Mouse (Mus musculus): ENCODE results near the gene Bad.
"Not testable (repeated sequence)": the region's sequence is repeated elsewhere in the genome, so short reads cannot be mapped to it uniquely, and the experiment has no call there.

Bad gene

DNA sequence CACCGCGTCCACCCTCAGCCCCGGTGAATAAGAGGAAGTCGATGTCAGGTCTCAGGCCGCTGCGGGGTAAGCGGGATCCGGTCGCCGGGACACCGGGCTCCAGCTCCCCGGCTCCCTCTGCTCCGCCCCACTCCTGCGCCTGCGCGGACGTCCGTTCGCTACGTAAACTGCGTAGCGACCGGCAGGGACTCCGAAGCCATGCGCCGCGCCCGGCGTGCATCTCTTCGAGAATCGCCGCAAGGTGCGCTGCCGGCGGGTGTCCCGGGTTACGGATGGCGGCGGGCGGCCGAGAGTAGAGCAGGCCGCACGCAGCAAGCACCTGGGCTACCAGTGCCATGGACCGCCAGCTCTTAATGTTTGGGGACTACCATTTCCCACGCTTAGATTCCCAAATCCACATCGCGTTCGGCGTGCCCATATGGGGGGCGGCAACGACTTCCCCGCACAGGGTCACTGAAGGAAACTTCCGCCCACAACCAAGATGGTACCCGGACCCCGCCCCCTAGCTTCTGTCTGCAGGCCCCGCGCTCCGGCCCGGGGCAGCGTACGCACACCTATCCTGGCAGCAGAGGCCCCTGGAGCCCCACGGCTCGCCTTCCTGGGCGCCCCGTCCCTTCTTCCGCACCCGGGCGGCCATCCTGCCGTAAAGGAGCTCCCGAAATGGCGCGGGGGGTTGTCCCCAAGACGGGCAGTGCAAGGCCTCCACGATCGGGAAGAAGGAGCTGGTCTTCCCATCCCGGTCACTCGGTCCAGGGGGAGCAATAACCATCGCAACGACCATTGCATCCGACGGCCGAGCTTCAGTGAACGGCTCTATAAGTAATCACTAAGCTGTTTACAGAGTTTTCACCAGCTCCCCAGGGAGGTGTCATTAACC, at the start of gene Bad:
Bad (plus strand) TSS at position 490 of the 877 bp plus-strand sequence.
- in situ Hi-C loops (cut with MboI, MseI) = no loop called here

DNA sequence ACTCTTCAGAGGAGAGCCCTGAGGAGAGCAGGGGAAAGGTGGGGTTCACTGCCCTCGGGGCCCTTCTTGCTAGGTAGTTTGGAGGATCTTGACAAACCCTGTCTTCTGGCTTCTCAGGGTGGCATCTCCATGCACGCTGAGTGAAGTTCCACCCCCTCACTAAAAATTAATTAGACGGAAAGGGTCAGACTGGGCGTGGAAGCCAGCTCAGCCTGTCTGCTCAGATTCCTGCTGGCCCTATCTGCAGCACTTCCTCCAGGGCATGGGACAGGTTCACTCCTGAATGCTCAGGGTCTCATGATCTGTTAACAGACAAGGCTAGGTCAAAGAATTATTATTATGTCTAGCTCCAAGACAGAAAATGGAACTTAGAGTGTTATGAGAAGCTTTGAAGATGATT, 49.1 kb upstream of the Bad start:
- in situ Hi-C loops (cut with MboI, MseI) = no loop called here

DNA sequence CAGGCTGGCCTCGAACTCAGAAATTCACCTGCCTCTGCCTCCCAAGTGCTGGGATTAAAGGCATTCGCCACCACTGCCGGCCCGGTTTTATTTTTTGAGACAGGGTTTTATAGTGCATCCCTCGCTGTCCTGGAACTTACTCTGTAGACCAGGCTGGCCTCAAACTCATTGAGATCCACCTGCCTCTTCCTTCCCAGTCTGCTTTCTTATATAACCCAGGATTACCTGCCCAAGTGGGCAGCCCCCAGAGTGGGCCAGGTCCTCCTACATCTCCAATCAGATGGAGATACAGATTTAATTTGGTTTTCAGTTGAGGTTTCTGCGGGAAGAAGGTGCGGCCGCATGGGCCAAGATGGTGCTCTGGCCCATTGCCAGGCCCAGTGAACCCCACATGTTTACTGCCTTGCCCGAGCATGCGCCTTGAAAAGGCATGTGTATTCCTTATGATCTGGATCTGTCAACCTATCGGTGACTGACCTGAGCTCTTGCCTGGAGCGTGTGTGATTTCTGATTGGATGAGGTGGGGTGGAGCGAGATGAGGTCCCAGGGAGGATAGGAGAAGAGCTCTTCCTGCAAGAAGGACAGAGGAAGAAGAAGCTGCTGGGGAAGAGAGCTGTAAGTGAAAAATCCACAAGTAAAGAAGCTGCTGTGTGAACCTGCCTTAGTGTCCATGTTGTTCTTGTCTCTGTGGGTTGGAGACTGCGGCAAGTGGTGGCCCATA, 47.8 kb upstream of the Bad start:
- in situ Hi-C loops (cut with MboI, MseI) = no loop called here

DNA sequence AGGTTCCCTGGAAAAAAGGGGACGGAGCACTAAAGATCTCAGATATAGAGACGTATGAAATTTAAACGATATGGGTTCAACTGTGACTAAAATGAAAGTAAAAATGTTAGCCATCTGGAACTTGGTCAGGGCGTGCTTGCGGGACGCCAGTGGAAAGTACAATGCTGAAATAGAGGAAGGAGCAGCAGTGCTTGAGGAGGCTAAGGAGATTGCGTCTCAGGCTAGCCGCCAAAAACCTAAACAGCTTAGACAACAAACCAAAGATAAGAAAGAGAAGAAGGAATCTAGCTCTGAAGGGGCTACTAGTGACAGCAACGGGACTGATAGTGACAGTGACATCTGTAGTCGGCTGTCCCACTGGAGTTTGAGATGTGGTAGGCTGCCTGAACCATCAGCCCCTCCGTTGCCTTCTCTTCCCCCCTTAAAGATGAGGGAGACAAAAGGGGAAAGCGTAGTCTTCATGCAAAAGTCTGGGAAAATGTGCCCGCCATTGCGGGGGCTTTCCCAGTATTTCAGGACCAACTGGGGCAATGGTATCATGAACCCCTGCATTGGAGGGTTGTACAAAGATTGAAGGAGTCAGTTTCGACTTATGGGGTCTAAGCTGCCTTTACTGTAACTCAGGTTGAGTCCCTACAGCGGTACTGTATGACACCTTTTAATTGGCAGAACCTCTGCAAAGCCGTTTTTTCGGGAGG, 45.9 kb upstream of the Bad start:
- in situ Hi-C loops (cut with MboI, MseI) = not testable (repeated sequence)

DNA sequence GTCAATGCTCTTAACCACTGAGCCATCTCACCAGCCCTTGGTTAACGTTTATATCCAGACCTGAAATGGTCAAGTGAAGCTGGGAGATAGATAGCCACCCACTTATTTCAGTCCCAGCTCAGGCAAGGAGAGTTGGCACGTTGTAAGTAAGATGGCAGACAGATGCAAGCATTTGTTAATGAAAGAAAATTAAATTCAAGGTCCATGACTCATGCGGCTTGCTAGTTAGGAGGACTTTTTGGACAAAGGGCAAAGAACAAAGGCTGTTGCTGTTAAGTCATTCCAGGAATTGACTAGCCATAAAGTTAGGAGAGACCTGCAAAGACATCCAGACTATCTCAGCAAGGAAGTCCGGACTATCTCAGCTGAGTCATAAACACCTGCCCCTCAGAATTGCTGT, 42.0 kb upstream of the Bad start:
- in situ Hi-C loops (cut with MboI, MseI) = loop anchor here in 1 of 2 experiments (10.0 kb wide), 1 partner anchor 1785 kb away; the partner anchor contains the start of gene Klc2

DNA sequence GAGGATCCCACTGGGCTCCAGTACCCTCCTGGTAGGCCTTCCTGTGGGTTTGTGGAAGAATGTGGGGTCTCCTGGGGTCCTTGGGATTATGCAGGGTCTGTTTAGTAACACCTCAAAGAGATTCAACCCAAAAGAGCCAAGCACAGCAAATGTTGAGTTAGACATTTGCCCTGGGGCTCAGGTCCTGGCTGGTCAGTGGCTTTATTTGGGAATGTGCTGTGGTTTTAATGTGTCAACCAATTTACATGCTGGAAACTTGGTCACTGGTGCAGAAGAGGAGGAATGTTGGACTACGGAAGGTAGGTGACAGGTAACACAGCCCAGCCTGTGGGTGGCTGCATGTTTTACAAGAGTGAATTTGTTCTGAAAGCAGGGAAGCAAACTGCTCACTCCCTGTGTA, 38.6 kb upstream of the Bad start:
- in situ Hi-C loops (cut with MboI, MseI) = loop anchor here in 1 of 2 experiments (10.0 kb wide), 1 partner anchor 1788 kb away; the partner anchor contains the start of gene Klc2

DNA sequence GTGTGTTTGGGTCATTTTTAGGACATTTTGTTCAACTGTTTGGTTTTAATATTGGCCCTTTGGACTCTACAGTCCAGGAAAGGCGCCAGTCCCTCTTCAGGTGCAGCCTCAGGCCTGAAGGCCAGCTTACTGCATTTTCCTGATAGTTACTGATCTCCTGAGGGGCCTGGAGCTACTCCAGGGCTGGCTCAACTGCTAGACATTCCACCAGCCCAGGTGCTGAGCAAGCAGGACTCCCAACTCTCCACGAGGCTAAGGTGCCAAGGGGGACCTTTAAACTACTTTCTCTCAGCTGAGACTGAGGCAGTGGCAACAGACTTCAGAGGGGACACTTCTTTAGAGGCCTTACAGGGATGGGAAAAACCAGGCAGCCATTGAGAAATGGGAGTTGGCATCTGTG, 36.8 kb upstream of the Bad start:
- in situ Hi-C loops (cut with MboI, MseI) = loop anchor here in 1 of 2 experiments (10.0 kb wide), 1 partner anchor 1790 kb away; the partner anchor contains the start of gene Klc2

DNA sequence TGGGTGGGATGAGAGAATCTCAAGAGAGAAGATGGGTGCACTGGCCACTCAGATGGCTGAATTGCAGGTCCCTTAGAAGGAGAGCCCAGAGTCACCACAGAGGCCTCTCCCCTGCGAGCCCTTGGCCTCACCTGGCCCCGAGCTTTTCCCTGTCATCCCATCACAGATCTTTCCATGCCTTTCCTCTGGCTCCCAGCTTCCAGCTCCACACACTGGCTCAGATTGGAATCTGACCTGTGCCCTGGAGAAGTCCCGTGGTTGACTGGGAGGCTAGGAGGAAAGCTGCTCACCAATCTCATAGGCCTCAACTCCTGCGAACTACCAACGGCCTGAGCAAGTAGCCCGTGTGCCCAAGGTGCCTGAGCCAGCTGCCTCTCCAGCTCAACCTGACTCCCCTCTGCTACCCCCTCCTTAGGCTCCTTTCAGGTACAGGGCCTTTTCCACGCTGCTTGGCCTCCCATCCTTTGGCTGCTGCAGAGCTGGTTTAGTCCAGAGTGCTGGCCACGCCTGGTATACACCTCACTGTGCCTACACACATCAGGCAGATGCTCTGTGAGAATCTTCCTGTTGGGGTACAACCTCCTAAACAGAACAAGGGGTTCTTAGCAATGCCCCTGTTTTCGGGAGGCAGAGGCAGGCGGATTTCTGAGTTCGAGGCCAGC, 36.0 kb upstream of the Bad start:
- in situ Hi-C loops (cut with MboI, MseI) = loop anchor here in 1 of 2 experiments (10.0 kb wide), 1 partner anchor 1791 kb away; the partner anchor contains the start of gene Klc2

DNA sequence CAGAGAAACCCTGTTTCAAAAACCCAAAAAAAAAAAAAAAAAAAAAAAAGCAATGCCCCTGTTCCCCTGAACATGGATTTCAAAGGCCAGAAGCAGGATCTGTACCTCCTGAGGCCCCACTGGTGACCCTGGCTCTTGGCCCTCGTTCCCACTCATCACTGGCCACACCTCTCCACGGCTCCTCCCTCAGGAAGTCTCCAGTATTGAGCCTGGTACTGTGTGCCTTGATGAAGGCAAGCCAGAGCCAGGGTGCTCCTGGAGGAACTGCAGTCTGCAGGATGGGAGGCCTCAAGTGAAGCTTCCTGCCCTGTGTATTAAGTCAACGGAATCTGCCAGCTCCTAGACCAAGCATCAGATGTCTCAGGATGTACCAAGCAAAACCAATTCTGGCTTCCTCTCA, 35.5 kb upstream of the Bad start:
- in situ Hi-C loops (cut with MboI, MseI) = loop anchor here in 1 of 2 experiments (10.0 kb wide), 1 partner anchor 1791 kb away; the partner anchor contains the start of gene Klc2

DNA sequence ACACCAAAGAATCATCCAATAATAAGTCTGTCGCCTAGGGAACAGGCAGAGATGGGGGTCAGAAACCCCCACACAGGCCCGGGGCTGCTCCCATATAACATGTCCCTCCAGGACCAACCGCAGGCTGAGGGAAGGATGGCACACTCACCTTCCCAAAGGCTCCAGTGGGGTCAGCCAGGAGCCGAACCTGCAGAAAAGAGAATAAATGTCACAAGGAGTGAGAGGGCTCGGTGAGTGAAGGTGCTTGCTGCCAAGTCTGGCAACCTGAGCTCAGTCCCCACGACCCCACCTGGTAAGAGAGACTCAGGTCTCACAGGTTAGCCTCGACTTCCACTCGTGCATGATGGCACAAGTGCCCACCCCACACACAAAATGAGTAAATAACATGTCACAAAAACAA, 34.6 kb upstream of the Bad start:
- in situ Hi-C loops (cut with MboI, MseI) = loop anchor here in 1 of 2 experiments (10.0 kb wide), 1 partner anchor 1792 kb away; the partner anchor contains the start of gene Klc2

DNA sequence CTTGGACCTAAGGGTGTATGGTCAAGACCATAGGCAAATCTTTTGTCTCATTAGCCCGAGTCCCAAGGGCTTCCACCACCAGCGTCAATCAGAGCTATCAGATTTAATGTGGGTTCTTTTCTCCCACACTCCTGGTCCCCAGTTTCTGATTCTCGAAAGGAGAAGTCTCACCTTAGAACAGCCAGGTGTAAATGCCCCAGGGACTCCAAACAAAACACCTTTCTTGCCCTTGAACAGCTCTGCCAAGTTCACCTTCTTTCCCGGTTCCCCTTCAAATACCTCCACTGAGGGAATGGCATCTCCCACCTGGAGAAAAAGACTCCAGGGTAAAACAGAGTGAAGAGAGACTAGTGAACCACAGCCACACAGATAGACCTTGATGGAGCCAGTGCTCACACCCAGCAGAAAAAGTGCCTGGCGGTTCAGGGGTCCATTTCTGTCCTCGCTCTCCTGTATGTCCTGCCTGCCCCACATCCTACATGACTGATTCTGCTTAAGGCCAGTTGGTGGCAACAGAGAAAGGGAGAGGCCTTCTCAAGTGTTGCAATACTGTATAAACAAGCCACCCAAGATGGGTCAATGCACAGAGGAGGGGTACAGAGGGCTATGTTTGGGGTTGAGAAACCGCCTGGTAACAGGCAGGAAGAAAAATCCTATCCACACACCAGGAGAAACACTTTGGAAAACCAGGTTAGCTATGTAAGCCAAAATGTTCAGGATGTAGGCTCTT, 33.7 kb upstream of the Bad start:
- in situ Hi-C loops (cut with MboI, MseI) = loop anchor here in 1 of 2 experiments (10.0 kb wide), 1 partner anchor 1793 kb away; the partner anchor contains the start of gene Klc2

DNA sequence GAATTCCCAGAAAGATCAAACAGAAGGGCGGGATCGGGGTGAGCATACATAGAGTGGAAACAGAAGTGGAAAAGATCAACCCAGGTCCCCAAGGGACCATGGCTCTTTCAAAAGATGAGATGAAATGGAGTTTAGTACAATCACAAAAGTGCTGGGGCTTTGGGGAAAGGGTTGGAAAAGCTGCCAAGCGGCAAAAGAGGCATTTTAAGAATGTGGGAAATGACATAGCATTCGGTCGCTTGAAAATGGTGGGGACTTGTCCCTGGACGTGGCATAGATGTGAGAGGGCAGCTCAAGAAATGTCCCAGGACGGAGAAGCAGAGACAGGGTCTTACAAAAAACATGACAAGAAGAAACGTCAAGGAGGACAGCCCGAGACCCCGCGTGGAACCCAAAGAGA, 32.6 kb upstream of the Bad start:
- in situ Hi-C loops (cut with MboI, MseI) = loop anchor here in 1 of 2 experiments (10.0 kb wide), 1 partner anchor 1794 kb away; the partner anchor contains the start of gene Klc2

DNA sequence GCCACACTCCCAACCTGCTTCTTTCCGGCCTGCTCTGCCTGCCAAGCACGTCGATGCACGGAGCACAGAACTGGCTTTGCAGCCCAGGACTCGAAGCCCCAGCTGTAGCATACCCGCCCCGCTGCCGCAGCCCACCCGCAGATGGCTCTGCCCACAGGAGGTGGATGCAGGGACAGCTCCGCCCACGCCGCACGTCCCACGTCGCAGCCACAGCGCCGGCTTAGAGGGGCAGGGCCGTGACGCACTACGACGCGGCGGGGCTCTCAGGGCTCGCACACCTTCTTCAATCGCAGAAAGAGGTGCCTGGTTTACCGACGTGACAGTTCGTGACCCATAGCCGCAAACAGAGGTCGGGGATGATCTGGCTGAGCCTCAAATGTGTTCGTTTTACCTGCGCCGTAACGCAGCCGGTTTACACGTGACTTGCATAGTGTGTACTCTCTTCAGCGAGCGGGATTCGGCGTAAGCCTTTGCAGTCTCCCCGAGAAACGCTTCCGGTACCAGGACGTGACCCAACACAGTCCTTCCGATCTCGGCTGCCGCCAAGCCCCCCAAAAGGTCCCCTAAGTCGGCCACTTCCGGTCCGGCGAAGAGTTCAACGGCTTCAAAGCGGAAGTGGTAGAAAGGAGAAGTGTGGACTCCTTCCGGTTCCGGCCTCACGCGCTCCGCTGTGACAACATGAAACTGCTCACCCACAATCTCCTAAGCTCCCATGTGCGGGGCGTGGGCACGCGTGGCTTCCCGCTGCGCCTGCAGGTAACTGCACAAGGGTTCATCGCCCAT, 32.0 kb upstream of the Bad start, which contains the start of the genes Trmt112 and Prdx5:
Trmt112 (plus strand) TSS at position 192 of the 783 bp plus-strand sequence.
Prdx5 (minus strand) TSS at position 600 of the 783 bp plus-strand sequence.
- in situ Hi-C loops (cut with MboI, MseI) = loop anchor here (5.0 to 10.0 kb wide), 3 partner anchors 37 to 1795 kb away; partner anchors contain the start of gene Klc2 (in 1 of the 2)

DNA sequence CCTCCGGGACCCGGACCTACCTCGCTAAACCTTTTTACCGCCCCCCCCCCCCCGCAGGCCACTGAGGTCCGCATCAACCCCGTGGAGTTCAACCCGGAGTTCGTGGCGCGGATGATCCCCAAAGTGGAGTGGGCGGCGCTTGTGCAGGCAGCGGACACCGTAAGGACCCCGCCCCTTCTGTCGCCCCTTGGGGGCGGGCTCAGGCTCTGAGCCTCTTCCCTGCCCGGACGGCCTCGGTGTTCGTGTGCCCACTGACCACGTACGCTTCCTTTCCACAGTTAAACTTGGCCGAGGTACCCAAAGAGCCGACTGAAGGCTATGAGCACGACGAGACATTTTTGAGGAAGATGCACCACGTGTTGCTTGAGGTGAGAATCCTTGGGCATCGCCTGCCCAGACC, 31.4 kb upstream of the Bad start:
- in situ Hi-C loops (cut with MboI, MseI) = loop anchor here (5.0 to 10.0 kb wide), 2 partner anchors 38 to 226 kb away; no protein-coding TSS in a partner anchor

DNA sequence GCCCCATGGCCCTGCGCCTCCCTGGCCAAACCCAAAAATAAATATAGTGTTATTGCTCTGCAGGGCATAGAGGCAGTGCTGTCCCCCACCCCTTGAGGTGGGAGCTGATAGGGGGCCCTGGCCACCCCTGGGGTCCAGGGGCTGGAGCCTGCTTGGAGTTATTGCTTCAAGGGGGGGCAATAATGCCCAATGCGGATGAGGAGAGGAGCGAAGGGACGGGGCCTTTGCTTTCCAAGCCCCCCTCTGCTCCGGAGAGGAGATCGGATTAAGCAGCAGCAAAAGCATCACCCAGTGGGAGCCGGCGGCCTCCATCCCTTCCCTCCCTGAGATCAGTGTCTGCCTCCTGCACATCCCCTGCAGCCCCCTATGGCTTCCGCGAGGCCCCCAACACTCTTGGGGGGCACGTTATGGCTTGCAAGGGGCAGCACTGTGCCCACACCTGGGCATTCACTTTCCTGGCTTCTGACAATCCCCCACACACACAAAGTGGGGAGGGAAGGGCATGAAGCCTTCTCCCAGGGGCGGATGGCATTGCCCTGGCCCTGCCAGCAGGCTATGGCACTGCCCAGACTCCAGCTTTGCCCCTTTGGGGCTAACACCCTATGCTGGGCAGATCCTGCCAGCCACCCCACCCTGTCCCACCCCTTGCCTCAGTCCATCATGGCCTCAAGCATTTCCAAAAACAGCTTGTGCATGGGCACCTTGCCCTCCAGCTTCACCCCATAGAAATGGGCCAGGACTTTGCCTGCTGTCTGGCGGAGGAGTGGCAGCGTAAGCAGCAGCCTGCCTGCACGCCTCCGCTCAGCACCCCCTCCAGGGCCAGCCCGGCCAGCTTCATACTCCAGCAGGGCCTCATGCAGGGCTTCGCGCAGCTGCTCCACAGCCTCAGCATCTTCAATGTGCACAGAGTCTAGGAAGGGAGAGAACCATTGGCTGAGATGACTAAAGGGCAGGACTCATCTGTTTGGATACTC, 30.3 kb upstream of the Bad start:
- in situ Hi-C loops (cut with MboI, MseI) = loop anchor here (5.0 to 10.0 kb wide), 2 partner anchors 39 to 227 kb away; no protein-coding TSS in a partner anchor

DNA sequence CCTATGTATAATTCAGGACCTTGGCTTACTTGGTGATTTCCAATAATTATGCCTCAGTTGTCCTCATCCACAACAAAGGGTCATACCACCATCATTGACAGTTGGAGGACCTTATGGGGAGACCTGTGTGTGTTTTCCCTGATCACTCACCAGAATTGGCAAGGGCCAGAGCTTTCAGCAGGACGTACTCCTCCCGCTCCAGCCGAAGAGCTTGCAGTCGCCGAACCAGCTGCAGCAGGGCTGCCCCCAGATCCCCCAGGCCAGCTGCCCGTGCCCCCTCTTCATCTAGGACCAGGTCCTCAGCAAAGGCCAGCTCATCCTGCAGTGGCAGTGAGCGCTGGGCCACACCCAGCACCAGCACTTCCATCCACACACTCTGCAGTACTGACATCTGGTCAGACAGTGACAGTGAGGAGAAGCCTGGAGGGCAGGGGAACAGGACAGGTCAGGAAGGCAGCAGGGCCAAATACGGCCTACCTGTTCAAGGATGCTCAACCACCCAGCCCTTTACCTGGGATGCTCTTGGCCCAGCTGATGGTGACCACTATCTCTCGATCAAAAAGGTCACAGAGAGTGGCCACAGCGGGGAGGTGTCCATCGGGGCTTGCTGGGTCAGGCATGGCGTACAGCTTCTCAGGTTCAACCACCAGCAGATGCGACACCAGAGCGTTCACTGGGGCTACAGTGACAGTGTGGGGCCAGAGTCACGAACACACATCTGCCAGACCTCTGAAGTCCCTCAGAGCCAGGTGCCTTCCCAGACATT, 29.3 kb upstream of the Bad start:
- in situ Hi-C loops (cut with MboI, MseI) = loop anchor here (5.0 to 10.0 kb wide), 2 partner anchors 40 to 228 kb away; no protein-coding TSS in a partner anchor

DNA sequence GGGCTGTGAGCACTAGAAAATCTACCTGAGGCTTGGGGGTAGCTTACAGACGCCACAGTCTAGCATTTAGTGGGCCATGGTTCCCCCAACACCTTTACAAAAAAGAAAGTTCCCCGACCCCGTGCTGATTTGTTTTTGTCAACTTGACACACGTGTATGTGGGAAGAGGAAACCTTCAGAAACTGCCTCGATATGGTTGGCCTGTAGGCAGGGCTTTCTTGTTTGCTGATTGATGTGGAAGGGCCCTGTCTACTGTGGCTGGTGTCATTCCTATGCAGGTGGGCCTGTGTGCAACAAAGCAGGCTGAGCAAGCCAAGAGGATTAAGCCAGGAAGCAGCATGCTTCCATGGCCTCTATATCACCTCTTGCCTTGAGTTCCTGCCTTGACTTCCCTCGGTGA, 28.6 kb upstream of the Bad start:
- in situ Hi-C loops (cut with MboI, MseI) = loop anchor here (5.0 to 10.0 kb wide), 2 partner anchors 41 to 228 kb away; no protein-coding TSS in a partner anchor

Data from T-helper 17 cell (primary cell).